Mouse (Mus musculus) ES-E14 (cell line): ENCODE data around the gene Glyatl3.

Experiments used
- CHD2 ChIP-seq: IDR thresholded peaks from 2 replicates; pipeline ENCODE4 v1.6.1; 2014; ENCODE audit warnings: mild to moderate bottlenecking, low read depth, low read length, inconsistent platforms
- HCFC1 ChIP-seq: IDR thresholded peaks from 2 replicates; pipeline ENCODE4 v1.6.1; 2012; ENCODE audit warnings: low read length, inconsistent platforms, borderline replicate concordance; ENCODE audit not compliant: insufficient read depth
- MAFK ChIP-seq: IDR thresholded peaks from 2 replicates; pipeline ENCODE4 v1.6.1; 2014; ENCODE audit warnings: mild to moderate bottlenecking, low read depth, low read length, inconsistent platforms; ENCODE audit not compliant: insufficient read depth
- ZC3H11A ChIP-seq: IDR thresholded peaks from 2 replicates; pipeline ENCODE4 v1.6.1; 2012; ENCODE audit warnings: low read depth, mild to moderate bottlenecking, inconsistent platforms, low read length, borderline replicate concordance
- ZNF384 ChIP-seq: IDR thresholded peaks from 2 replicates; pipeline ENCODE4 v1.6.1; 2012; ENCODE audit warnings: low read depth, low read length, inconsistent platforms

- TF ChIP-seq ZNF384 (no peak), HCFC1 (no peak), CHD2 (no peak), ZC3H11A (no peak), MAFK (no peak)
These were observed 41.5 kb downstream of the Glyatl3 start for GRCm38 (mm10) chr17:40872626-40873025.
